Mouse (Mus musculus): ENCODE measurements around the gene Psmd13.

Psmd13 gene

GRCm38 (mm10) chr7:140944236-140944635, 62.5 kb downstream of the Psmd13 start:
- DNase-seq (ENCODE audit: low read depth, low spot score), result no peak

- DNase-seq (ENCODE audit: low read depth, low spot score), result no peak
These were observed 63.5 kb downstream of the Psmd13 start for GRCm38 (mm10) chr7:140945247-140945646.

- no peak for DNase-seq (ENCODE audit: low read depth, low spot score)
These were observed 64.5 kb downstream of the Psmd13 start for GRCm38 (mm10) chr7:140946311-140946710.

DNA sequence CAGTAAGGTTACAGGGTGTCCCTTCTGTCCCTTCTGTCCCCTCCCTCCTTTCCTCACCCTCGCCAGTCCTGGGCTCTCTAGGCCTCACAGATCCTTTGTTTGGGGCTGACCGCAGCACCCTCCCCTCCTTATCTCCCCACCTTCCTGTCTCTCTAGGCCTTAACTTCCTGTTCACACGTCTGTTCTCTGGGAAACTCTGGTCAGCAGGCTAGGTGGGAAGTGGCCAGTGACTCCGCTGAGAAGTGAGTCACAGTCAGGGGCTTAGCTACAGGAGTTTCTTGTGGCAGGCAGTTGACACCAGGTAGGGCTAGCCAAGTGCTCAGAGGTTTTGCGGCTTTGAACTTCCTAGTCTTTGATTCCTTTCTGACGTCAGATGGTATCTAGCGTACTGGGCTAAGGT, 65.2 kb downstream of the Psmd13 start:
- DNase-seq (ENCODE audit: low read depth, low spot score), result no peak

- no peak for DNase-seq (ENCODE audit: low read depth, low spot score)
These were observed 66.4 kb downstream of the Psmd13 start for GRCm38 (mm10) chr7:140948161-140948560.

Data from A20 (cell line).